Mouse (Mus musculus): ENCODE data around the gene Gmpr. TPM values are rescaled to one million over a fixed set of nuclear protein-coding genes. Genes with fewer than 3 reads are reported as not detected.
A peak's percentile ranks its signal among the peaks of the same experiment; 100 is the strongest.
"Not testable (repeated sequence)": the region's sequence is repeated elsewhere in the genome, so short reads cannot be mapped to it uniquely, and the experiment has no call there.

The Gmpr gene
- polyA plus RNA-seq, 1 experiment from 2014 or later = 40.7 TPM

GRCm38 (mm10) chr13:45473311-45473710, 33.9 kb upstream of the Gmpr start:
- Histone ChIP-seq H3K4me1 (ENCODE audit: control insufficient read depth, insufficient read depth, low read depth, low read length) (peaks cover 9% of the 10 kb centered on the region), H3K4me3 (ENCODE audit: low read length) (no peak overlapping the region), H3K27ac (ENCODE audit: low read depth, low read length) (no peak overlapping the region), H3K27me3 (replicated peaks; ENCODE audit: control insufficient read depth, insufficient read depth, low read length) (peaks cover 3% of the 10 kb centered on the region), H3K9ac (ENCODE audit: low read depth, low read length) (no peak overlapping the region), H3K36me3 (ENCODE audit: control insufficient read depth, insufficient read depth, low read length) (no peaks in the 10 kb centered on the region), H3K4me2 (ENCODE audit: low read length) (no peak overlapping the region), H3K9me3 (ENCODE audit: control insufficient read depth, low read length) (no peaks in the 10 kb centered on the region)
- no peak for ATAC-seq
- WGBS = 58% methylated on average over 5 of the region's 10 CpGs

DNA sequence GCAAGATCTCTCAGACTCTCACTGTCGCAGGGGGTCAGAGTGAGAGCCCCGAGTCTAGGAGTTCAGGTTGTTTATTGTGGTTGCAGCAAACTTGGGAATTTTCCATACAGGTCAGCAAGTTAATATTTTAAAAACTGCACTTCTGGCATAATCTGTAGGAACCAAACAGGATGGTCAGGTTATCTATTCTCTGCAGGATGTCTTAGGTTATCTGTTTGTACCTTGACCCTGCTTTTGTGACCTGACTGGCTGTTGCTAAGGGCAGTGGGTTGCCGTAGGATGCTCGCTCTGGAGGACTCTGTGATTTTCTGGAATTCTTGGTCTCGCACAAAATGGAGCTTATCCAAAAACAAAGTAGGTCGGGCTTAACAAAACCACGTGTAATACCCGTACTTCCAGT, 31.9 kb upstream of the Gmpr start:
- ATAC-seq = no peak
- H3K27ac ChIP-seq (ENCODE audit: low read depth, low read length) = no peak overlapping the region
- no peaks in the 10 kb centered on the region; the same call in 1 of the 2 replicates for H3K4me1 ChIP-seq (ENCODE audit: control insufficient read depth, insufficient read depth, low read depth, low read length)
- no peak overlapping the region for H3K4me2 ChIP-seq (ENCODE audit: low read length)
- H3K27me3 ChIP-seq (replicated peaks; ENCODE audit: control insufficient read depth, insufficient read depth, low read length) = peaks cover 3% of the 10 kb centered on the region
- H3K9ac ChIP-seq (ENCODE audit: low read depth, low read length) = no peak overlapping the region
- WGBS = 81% methylated on average over 8 of the region's 8 CpGs
- H3K4me3 ChIP-seq (ENCODE audit: low read length) = no peak overlapping the region
- no peaks in the 10 kb centered on the region for H3K9me3 ChIP-seq (ENCODE audit: control insufficient read depth, low read length)
- H3K36me3 ChIP-seq (ENCODE audit: control insufficient read depth, insufficient read depth, low read length) = no peaks in the 10 kb centered on the region

DNA sequence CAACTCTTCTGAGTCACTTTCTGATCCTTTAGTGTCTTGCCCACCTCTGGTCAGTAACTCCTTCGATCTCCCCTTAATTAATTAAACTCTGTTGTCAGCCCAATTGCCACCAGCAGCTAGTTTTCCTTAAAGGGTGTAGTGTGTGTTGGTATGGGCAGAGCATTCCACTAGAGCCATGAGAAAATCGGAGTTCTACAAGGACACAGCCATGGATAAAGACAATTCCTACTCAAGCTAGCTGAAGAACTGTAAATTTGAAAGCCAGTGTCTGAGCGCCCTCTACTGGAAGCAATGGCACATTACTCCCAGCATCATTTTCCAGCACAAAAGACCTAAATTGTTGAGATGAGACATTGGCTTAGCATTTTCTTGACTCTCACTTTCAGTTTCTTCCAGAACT, 30.1 kb upstream of the Gmpr start:
- no peaks in the 10 kb centered on the region for H3K4me1 ChIP-seq (ENCODE audit: control insufficient read depth, insufficient read depth, low read depth, low read length)
- H3K4me3 ChIP-seq (ENCODE audit: low read length) = no peak overlapping the region
- no peaks in the 10 kb centered on the region for H3K36me3 ChIP-seq (ENCODE audit: control insufficient read depth, insufficient read depth, low read length)
- no peak overlapping the region for H3K27ac ChIP-seq (ENCODE audit: low read depth, low read length)
- H3K9ac ChIP-seq (ENCODE audit: low read depth, low read length) = no peak overlapping the region
- no peak overlapping the region for H3K4me2 ChIP-seq (ENCODE audit: low read length)
- 36% methylated on average over 3 of the region's 3 CpGs for WGBS
- H3K27me3 ChIP-seq (replicated peaks; ENCODE audit: control insufficient read depth, insufficient read depth, low read length) = peaks cover 3% of the 10 kb centered on the region; the same call in 1 of the 2 replicates
- no peaks in the 10 kb centered on the region for H3K9me3 ChIP-seq (ENCODE audit: control insufficient read depth, low read length)
- peak; percentile 64; the same call in 1 of the 2 replicates for ATAC-seq

DNA sequence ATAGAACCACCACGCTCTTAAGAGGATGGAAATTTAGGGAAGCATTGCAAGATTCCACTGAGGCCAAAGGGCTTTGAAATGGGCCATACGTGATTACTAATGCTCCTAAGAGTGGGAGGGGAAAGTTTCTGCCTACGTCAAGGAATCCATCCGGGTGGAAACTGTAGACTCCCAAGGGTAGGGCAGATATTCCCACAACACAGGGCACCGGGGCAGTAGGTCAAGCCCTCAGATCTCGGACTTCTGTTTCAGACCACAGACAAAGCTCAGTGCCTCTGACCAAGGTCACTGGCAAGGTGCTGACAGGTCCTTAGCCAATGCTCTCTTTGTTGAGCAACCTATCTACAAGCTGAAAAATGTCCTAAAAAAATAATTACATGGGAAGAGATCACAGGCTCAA, 27.3 kb upstream of the Gmpr start:
- Histone ChIP-seq H3K4me3 (ENCODE audit: low read length) (no peak overlapping the region), H3K27me3 (replicated peaks; ENCODE audit: control insufficient read depth, insufficient read depth, low read length) (no peaks in the 10 kb centered on the region), H3K9ac (ENCODE audit: low read depth, low read length) (no peak overlapping the region), H3K9me3 (ENCODE audit: control insufficient read depth, low read length) (no peaks in the 10 kb centered on the region), H3K36me3 (ENCODE audit: control insufficient read depth, insufficient read depth, low read length) (no peaks in the 10 kb centered on the region), H3K4me2 (ENCODE audit: low read length) (no peak overlapping the region), H3K27ac (ENCODE audit: low read depth, low read length) (no peak overlapping the region), H3K4me1 (ENCODE audit: control insufficient read depth, insufficient read depth, low read depth, low read length) (no peaks in the 10 kb centered on the region)
- 83% methylated on average over 6 of the region's 6 CpGs for WGBS
- no peak for ATAC-seq

DNA sequence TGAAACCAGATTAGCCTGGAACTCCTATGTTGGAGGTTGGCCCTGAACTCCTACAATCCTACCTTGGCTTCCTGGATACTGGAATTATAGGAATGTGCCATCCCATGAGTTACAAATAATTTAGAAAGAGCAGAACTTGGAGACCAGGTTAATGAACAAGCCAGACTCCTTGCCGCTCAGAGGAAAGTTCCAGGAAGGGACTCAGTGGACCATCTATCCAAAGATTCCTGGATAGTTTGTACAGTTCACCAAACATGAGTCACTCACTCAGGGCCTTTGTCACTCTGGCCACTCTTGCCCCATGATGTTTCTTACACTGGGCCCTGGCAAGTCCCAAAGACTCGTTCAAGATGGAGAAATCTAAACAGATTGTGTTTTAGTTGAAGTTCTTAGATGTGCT, 24.0 kb upstream of the Gmpr start:
- Histone ChIP-seq H3K27ac (ENCODE audit: low read depth, low read length) (no peak overlapping the region), H3K27me3 (replicated peaks; ENCODE audit: control insufficient read depth, insufficient read depth, low read length) (no peaks in the 10 kb centered on the region), H3K4me2 (ENCODE audit: low read length) (no peak overlapping the region), H3K9me3 (ENCODE audit: control insufficient read depth, low read length) (no peaks in the 10 kb centered on the region), H3K4me3 (ENCODE audit: low read length) (no peak overlapping the region), H3K9ac (ENCODE audit: low read depth, low read length) (no peak overlapping the region), H3K36me3 (ENCODE audit: control insufficient read depth, insufficient read depth, low read length) (no peaks in the 10 kb centered on the region), H3K4me1 (ENCODE audit: control insufficient read depth, insufficient read depth, low read depth, low read length) (no peaks in the 10 kb centered on the region)
- ATAC-seq = no peak
- 95% methylated on average over 2 of the region's 2 CpGs for WGBS

- H3K4me1 ChIP-seq (ENCODE audit: control insufficient read depth, insufficient read depth, low read depth, low read length); H3K4me3 ChIP-seq (ENCODE audit: low read length); H3K9me3 ChIP-seq (ENCODE audit: control insufficient read depth, low read length); ATAC-seq; H3K27ac ChIP-seq (ENCODE audit: low read depth, low read length); H3K9ac ChIP-seq (ENCODE audit: low read depth, low read length); H3K36me3 ChIP-seq (ENCODE audit: control insufficient read depth, insufficient read depth, low read length); H3K4me2 ChIP-seq (ENCODE audit: low read length); H3K27me3 ChIP-seq (replicated peaks; ENCODE audit: control insufficient read depth, insufficient read depth, low read length): not testable (repeated sequence)
- 94% methylated on average over 16 of the region's 16 CpGs for WGBS
Observed at GRCm38 (mm10) chr13:45483949-45484348, 23.3 kb upstream of the Gmpr start.

DNA sequence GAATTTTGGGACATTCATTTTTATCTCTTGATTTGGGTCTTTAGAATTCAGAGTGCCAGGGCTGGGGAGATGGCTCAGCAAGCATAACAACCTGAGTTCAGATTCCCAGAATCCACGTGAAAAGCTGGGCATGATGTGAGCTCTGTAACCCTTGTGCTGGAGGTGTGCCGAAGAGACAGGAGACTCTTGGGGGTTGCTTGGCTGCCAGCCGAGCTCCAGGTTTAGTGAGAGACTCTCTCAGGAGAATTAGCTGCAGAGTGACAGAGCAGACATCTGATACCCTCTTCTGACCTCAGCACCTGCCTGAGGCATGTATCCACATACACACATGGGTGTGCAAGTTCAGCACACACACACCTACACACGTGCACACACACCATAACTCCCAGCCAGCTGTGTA, 21.6 kb upstream of the Gmpr start:
- Histone ChIP-seq H3K4me3 (ENCODE audit: low read length) (no peak overlapping the region), H3K36me3 (ENCODE audit: control insufficient read depth, insufficient read depth, low read length) (no peaks in the 10 kb centered on the region)

GRCm38 (mm10) chr13:45486598-45486997, 20.6 kb upstream of the Gmpr start:
- WGBS = 60% methylated on average over 2 of the region's 2 CpGs
- no peak overlapping the region for H3K4me2 ChIP-seq (ENCODE audit: low read length)

More for the DNA sequence above, 21.6 kb upstream of the Gmpr start:
- H3K4me2 ChIP-seq (ENCODE audit: low read length) = no peak overlapping the region
- no peak overlapping the region for H3K9ac ChIP-seq (ENCODE audit: low read depth, low read length)
- H3K9me3 ChIP-seq (ENCODE audit: control insufficient read depth, low read length) = no peaks in the 10 kb centered on the region
- no peaks in the 10 kb centered on the region for H3K27me3 ChIP-seq (replicated peaks; ENCODE audit: control insufficient read depth, insufficient read depth, low read length)
- no peak for ATAC-seq
- no peaks in the 10 kb centered on the region for H3K4me1 ChIP-seq (ENCODE audit: control insufficient read depth, insufficient read depth, low read depth, low read length)
- 85% methylated on average over 4 of the region's 4 CpGs for WGBS
- no peak overlapping the region for H3K27ac ChIP-seq (ENCODE audit: low read depth, low read length)

GRCm38 (mm10) chr13:45491991-45492732, 15.1 kb upstream of the Gmpr start:
- ATAC-seq = no peak
- Histone ChIP-seq H3K4me1 (ENCODE audit: control insufficient read depth, insufficient read depth, low read depth, low read length) (no peaks in the 10 kb centered on the region), H3K27ac (ENCODE audit: low read depth, low read length) (no peak overlapping the region), H3K4me3 (ENCODE audit: low read length) (no peak overlapping the region), H3K9ac (ENCODE audit: low read depth, low read length) (no peak overlapping the region), H3K9me3 (ENCODE audit: control insufficient read depth, low read length) (no peaks in the 10 kb centered on the region), H3K36me3 (ENCODE audit: control insufficient read depth, insufficient read depth, low read length) (no peaks in the 10 kb centered on the region), H3K27me3 (replicated peaks; ENCODE audit: control insufficient read depth, insufficient read depth, low read length) (no peaks in the 10 kb centered on the region), H3K4me2 (ENCODE audit: low read length) (no peak overlapping the region)
- WGBS = 90% methylated on average over 8 of the region's 8 CpGs

More at GRCm38 (mm10) chr13:45486598-45486997, 20.6 kb upstream of the Gmpr start:
- no peaks in the 10 kb centered on the region for H3K27me3 ChIP-seq (replicated peaks; ENCODE audit: control insufficient read depth, insufficient read depth, low read length)
- H3K9me3 ChIP-seq (ENCODE audit: control insufficient read depth, low read length) = no peaks in the 10 kb centered on the region
- no peak overlapping the region for H3K9ac ChIP-seq (ENCODE audit: low read depth, low read length)
- no peak overlapping the region for H3K27ac ChIP-seq (ENCODE audit: low read depth, low read length)
- no peaks in the 10 kb centered on the region for H3K36me3 ChIP-seq (ENCODE audit: control insufficient read depth, insufficient read depth, low read length)
- no peaks in the 10 kb centered on the region for H3K4me1 ChIP-seq (ENCODE audit: control insufficient read depth, insufficient read depth, low read depth, low read length)
- ATAC-seq = no peak; the same call in 1 of the 2 replicates
- H3K4me3 ChIP-seq (ENCODE audit: low read length) = no peak overlapping the region
